Mouse (Mus musculus): ENCODE measurements around the gene Tprg. TPM values are rescaled to one million over a fixed set of nuclear protein-coding genes. Genes with fewer than 3 reads are reported as not detected.

The Tprg gene
- polyA plus RNA-seq, 1 experiment, result not detected

- TF ChIP-seq POLR2A (IDR thresholded peaks at IDR 0.05; ENCODE audit: low read depth, low read length), result no peak
- no peak for TF ChIP-seq CTCF (IDR thresholded peaks at IDR 0.05; ENCODE audit: borderline replicate concordance, insufficient read depth, low read length)
- Histone ChIP-seq H3K4me1 (ENCODE audit: control insufficient read depth, insufficient read depth, low read length) (no peaks in the 10 kb centered on the region), H3K4me3 (ENCODE audit: insufficient read depth, low read length) (no peak overlapping the region), H3K27ac (ENCODE audit: insufficient read depth, low read length) (no peak overlapping the region)
Observed at GRCm38 (mm10) chr16:25314006-25314405, 27.4 kb downstream of the Tprg start.

GRCm38 (mm10) chr16:25315090-25315489 lies 28.5 kb downstream of the Tprg start:
- H3K27ac ChIP-seq (ENCODE audit: insufficient read depth, low read length), result no peak overlapping the region
- no peaks in the 10 kb centered on the region for H3K4me1 ChIP-seq (ENCODE audit: control insufficient read depth, insufficient read depth, low read length)
- H3K4me3 ChIP-seq (ENCODE audit: insufficient read depth, low read length), result no peak overlapping the region
- no peak for TF ChIP-seq CTCF (IDR thresholded peaks at IDR 0.05; ENCODE audit: borderline replicate concordance, insufficient read depth, low read length)
- TF ChIP-seq POLR2A (IDR thresholded peaks at IDR 0.05; ENCODE audit: low read depth, low read length), result no peak

DNA sequence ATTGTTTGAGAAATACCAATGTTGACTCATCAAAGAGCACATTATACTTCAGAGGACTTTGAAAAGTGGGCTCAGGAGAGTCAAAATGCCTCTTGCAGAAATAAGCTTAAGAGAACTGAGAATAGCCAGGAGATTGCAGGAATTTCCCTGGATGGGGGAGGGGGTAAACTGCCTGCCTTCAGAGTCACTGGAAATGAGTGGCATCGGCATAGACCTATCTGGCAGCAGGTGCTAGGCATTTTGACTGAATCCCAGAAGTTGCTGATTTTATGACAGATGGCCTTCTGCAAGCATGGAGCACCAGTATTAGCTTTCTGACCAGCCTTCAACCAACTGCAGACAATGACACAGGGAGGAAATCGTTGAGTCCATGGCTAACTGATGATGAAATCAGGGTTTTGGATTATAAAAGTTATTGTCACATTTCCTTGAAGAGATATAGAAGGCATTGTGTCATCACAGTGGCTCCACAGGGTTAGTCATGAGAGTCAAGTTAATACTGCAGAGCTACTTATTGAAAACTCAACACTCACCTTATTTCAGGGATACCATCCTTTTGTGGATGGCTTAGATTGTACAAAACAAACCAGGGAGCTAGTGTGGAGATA lies 39.1 kb downstream of the Tprg start:
- Histone ChIP-seq H3K4me3 (ENCODE audit: insufficient read depth, low read length) (no peak overlapping the region), H3K4me1 (ENCODE audit: control insufficient read depth, insufficient read depth, low read length) (no peaks in the 10 kb centered on the region), H3K27ac (ENCODE audit: insufficient read depth, low read length) (no peak overlapping the region)
- TF ChIP-seq CTCF (IDR thresholded peaks at IDR 0.05; ENCODE audit: borderline replicate concordance, insufficient read depth, low read length) (no peak), POLR2A (IDR thresholded peaks at IDR 0.05; ENCODE audit: low read depth, low read length) (no peak)

DNA sequence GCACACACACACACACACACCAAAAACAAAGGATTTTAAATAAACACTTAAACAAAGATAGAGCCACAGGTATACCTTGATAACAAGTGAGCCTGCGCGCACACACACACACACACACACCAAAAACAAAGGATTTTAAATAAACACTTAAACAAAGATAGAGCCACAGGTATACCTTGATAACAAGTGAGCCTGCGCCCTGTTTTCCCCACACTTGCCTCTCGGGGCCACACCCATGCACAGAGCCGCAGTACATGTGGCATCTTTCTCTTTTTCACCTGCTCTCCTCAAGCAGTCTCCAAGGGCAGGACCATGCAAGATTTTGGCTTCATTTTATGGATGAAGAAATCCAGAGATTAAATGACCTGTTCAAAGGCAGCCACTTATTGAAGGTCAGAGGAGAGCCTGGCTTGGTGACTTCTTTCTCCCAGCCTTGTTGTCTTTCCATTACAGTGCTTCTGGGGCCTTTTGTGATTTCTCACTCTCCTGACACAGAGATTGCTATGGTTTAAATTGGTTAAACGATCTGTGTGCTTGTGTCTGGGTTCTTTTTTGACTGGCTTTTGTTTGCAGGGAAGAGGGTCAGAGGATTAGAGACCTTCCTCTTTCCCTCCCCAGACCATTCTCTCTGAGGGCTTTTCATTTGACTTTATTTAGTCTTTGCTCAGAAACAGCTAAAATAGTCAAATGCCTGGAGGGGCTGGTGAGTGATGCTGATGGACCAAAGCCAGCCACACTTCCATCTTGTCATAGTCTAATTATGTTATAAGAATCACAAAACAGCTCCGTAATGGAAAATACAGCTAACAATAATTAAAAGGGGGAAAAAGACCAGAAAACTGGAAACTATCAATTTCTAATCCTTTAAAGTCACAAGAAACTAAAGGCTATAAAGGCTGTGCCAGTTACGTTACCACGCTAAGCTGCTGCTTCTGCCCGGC lies 46.9 kb downstream of the Tprg start:
- Histone ChIP-seq H3K27ac (ENCODE audit: insufficient read depth, low read length) (no peak overlapping the region), H3K4me1 (ENCODE audit: control insufficient read depth, insufficient read depth, low read length) (no peaks in the 10 kb centered on the region), H3K4me3 (ENCODE audit: insufficient read depth, low read length) (no peak overlapping the region)
- no peak for TF ChIP-seq POLR2A (IDR thresholded peaks at IDR 0.05; ENCODE audit: low read depth, low read length)
- no peak for TF ChIP-seq CTCF (IDR thresholded peaks at IDR 0.05; ENCODE audit: borderline replicate concordance, insufficient read depth, low read length)

GRCm38 (mm10) chr16:25335058-25335703 lies 48.6 kb downstream of the Tprg start:
- TF ChIP-seq CTCF (IDR thresholded peaks at IDR 0.05; ENCODE audit: borderline replicate concordance, insufficient read depth, low read length) (no peak), POLR2A (IDR thresholded peaks at IDR 0.05; ENCODE audit: low read depth, low read length) (no peak)

DNA sequence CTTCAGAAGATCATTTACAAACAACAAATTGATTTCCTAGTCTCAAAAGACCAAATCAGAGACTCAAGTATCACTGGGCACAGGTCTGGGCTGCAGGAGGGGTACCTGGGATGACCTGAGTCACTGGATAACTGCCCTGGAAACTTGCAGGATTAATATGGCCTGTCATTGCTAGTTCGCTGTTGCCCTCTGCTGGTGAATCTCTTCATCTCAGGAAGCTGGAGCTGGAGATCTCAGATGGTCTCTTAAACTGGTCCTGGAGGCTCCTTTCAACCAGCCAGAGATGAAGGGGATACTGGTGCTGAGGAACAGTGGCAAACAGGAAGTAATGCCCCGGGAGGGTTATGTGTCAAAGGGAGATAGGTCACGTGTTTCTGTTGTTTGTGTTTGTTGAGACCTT lies 63.0 kb downstream of the Tprg start:
- TF ChIP-seq POLR2A (IDR thresholded peaks at IDR 0.05; ENCODE audit: low read depth, low read length), result no peak
- TF ChIP-seq CTCF (IDR thresholded peaks at IDR 0.05; ENCODE audit: borderline replicate concordance, insufficient read depth, low read length), result peak; percentile 43; the same call in 1 of the 2 replicates
- no peak overlapping the region for H3K4me3 ChIP-seq (ENCODE audit: insufficient read depth, low read length)
- H3K27ac ChIP-seq (ENCODE audit: insufficient read depth, low read length), result no peak overlapping the region
- no peaks in the 10 kb centered on the region for H3K4me1 ChIP-seq (ENCODE audit: control insufficient read depth, insufficient read depth, low read length)

More at GRCm38 (mm10) chr16:25335058-25335703, 48.6 kb downstream of the Tprg start:
- Histone ChIP-seq H3K4me1 (ENCODE audit: control insufficient read depth, insufficient read depth, low read length) (no peaks in the 10 kb centered on the region), H3K4me3 (ENCODE audit: insufficient read depth, low read length) (no peak overlapping the region), H3K27ac (ENCODE audit: insufficient read depth, low read length) (no peak overlapping the region)

DNA sequence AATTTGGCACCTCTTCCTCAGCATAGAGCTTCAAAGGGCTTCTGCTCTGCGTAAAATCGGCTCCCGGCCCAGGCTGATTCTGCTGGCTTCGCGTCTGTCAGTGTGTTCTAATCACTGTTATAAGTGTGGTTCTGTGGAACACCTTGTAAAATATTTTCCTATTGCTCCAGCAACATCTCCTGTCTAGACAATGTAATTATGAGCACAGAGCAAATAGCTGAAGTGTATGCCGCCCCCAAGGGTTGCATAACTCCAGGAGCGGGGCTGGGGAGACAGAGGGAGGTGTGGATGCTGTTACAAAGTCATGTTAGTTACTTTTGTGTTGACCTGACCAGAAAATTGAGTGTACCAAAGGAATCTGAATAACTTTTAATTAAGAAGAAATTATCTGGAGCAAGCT lies 81.2 kb downstream of the Tprg start:
- Histone ChIP-seq H3K4me1 (ENCODE audit: control insufficient read depth, insufficient read depth, low read length) (no peaks in the 10 kb centered on the region), H3K27ac (ENCODE audit: insufficient read depth, low read length) (no peak overlapping the region), H3K4me3 (ENCODE audit: insufficient read depth, low read length) (no peak overlapping the region)
- no peak for TF ChIP-seq POLR2A (IDR thresholded peaks at IDR 0.05; ENCODE audit: low read depth, low read length)
- TF ChIP-seq CTCF (IDR thresholded peaks at IDR 0.05; ENCODE audit: borderline replicate concordance, insufficient read depth, low read length), result no peak

GRCm38 (mm10) chr16:25369984-25370412 lies 83.4 kb downstream of the Tprg start:
- Histone ChIP-seq H3K4me3 (ENCODE audit: insufficient read depth, low read length) (no peak overlapping the region), H3K4me1 (ENCODE audit: control insufficient read depth, insufficient read depth, low read length) (no peaks in the 10 kb centered on the region), H3K27ac (ENCODE audit: insufficient read depth, low read length) (no peak overlapping the region)
- no peak for TF ChIP-seq POLR2A (IDR thresholded peaks at IDR 0.05; ENCODE audit: low read depth, low read length)
- no peak for TF ChIP-seq CTCF (IDR thresholded peaks at IDR 0.05; ENCODE audit: borderline replicate concordance, insufficient read depth, low read length)

- no peak for TF ChIP-seq CTCF (IDR thresholded peaks at IDR 0.05; ENCODE audit: borderline replicate concordance, insufficient read depth, low read length)
- no peak for TF ChIP-seq POLR2A (IDR thresholded peaks at IDR 0.05; ENCODE audit: low read depth, low read length)
- Histone ChIP-seq H3K4me1 (ENCODE audit: control insufficient read depth, insufficient read depth, low read length) (peaks cover 3% of the 10 kb centered on the region; the same call in 1 of the 2 replicates), H3K4me3 (ENCODE audit: insufficient read depth, low read length) (no peak overlapping the region), H3K27ac (ENCODE audit: insufficient read depth, low read length) (no peak overlapping the region)
Observed at GRCm38 (mm10) chr16:25374121-25374520, 87.5 kb downstream of the Tprg start.

All from embryonic fibroblast, embryonic 13.5 days (primary cell).